Mouse (Mus musculus): Measurements from ENCODE around the gene Tdp1. TPM values are rescaled to one million over a fixed set of nuclear protein-coding genes. Genes with fewer than 3 reads are reported as not detected.

Gene Tdp1
- total RNA-seq, 2 experiments from 2014 or later = 22.6 to 23.6 TPM

- DNase-seq (ENCODE audit: low spot score in 2 of 2) = no peak
These were observed 115.4 kb downstream of the Tdp1 start for GRCm38 (mm10) chr12:99999726-100000125.

GRCm38 (mm10) chr12:100000381-100000780 is 116.1 kb downstream of the Tdp1 start:
- no peak for DNase-seq (ENCODE audit: low spot score in 2 of 2)

GRCm38 (mm10) chr12:100001246-100001645 is 116.9 kb downstream of the Tdp1 start:
- DNase-seq (ENCODE audit: low spot score in 2 of 2) = no peak

- no peak for DNase-seq (ENCODE audit: low spot score in 2 of 2)
These were observed 117.6 kb downstream of the Tdp1 start for GRCm38 (mm10) chr12:100001910-100002309.

- no peak for DNase-seq (ENCODE audit: low spot score in 2 of 2)
These were observed 118.7 kb downstream of the Tdp1 start for GRCm38 (mm10) chr12:100002914-100003587.

Small RNA genes lying within 50 kb of the gene (microRNA-seq; reads per million reads assigned to microRNA genes)
- 0 reads per million in 2 experiments for gene Gm23291

Other genes starting within 250 kb of the Tdp1 start
- gene Efcab11, start 78 bp upstream of the Tdp1 start, total RNA-seq (2021) = under 1 TPM; 0.26 to 0.42 TPM
- gene Kcnk13, start 80.0 kb downstream of the Tdp1 start, total RNA-seq (2021) = 10 to 100 TPM in 1 of 2 experiments, 1 to 10 TPM in 1; 8.3 to 10.4 TPM
- gene Psmc1, start 225.6 kb downstream of the Tdp1 start, total RNA-seq (2021) = 100 to 1,000 TPM; 196 to 225 TPM

All from left cerebral cortex, adult 18-20 months (tissue).